Mouse (Mus musculus) left cerebral cortex, postnatal 4 days (tissue): ENCODE results near the gene Lpp. TPM values are rescaled to one million over a fixed set of nuclear protein-coding genes. Genes with fewer than 3 reads are reported as not detected.

ENCODE experiments used
- DNase-seq: peaks from one replicate; pipeline ENCODE4 v3.0.0-alpha.2; 2022
- intact Hi-C: fragments of 180-260 bp; cut with DNase I; formaldehyde crosslinking; loops from one replicate; pipeline ENCODE4 v1.15.1; 2025
- total RNA-seq, 2 experiments: library from RNA; stranded (reverse); gene quantifications; 2 replicates each; pipeline ENCODE4 v1.2.3; 2021

Lpp gene
- total RNA-seq = 10 to 100 TPM; 11.5 to 13.0 TPM

DNA sequence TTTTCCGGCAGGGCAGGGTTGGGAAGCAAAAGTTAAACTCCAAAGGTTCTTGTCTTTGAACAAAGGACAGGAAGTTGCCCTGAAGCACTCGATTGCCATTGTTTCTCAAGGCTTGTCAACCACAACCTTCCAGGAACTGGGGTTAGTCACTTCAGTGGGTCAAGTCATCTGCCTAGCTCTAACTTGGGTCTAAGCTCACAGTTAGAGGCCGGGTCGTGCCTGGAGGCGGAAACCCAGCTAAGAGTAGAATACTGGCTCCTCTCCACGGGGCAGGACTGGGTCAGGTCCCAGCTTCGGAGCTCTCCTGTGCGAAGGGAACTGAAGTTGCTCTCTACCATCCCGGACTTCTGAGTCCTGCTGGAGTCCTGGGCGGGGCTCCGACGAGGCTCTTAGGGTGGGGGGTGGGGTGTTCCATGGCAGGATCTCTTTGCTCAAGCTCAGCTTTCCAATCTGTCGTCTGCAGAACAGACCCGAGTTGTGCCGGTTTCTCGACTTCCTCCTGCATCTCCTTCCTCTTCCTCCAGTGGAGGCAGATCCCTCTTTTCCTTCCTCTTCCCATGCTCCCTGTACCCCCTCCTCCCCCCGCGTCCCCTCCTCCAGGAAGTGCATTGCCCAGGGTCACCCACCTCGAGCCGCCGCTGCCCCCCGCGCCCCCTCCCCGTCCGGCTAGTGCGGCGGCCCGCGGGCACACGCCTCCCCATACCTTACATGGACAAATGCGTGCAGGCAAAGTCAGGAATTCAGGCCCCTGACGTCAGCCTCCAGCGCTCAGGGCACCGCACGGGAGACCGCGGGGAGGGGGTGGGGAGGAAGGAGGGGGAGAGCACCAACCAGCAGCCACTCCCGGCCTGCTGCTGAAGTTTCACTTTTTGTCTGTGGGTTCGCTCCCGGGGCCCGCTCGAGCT lies at the start of gene Lpp:
TSS of gene Lpp (plus strand) at position 857 of the 905 bp plus-strand sequence.
- peak; percentile 64 for DNase-seq
- intact Hi-C loops = no loop called here

DNA sequence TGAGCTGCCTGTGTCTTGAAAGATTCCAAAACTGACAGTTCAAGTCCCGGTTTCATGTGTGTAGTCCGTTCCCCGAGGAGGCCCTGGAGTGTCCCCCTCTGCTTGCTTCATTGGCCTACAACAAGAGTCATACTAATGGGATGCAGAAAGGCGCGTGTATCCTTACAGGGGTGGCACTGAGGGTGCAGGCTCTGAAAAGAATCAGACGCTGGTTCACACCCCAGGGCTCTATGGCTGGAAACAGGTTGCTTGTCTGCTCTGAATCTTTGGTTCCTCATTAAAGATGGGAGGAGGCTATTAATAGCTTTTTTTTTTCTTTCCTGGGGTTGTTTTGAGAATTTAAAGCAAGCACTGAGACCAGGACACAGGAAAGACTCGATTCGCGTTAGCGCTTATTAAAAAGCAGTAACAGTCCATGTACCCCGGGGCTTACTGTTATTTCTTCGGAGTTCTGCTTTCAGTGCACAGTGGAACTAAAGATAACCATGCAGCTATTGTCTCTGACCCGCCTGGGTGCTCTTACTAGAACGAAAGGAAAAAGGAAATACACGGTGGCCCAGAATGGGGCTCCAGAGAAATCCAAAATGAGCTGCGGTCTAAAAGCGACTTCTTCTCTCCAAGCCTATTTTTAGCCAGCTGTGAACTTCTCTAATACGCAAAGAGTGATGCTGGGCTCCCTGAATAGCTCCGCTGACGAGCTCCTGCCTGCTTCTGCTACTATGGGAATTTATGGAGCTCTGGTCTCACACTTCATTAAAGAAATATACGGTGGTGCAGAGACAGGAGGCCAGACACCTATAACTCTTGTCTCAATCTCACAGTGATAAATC lies 45.5 kb upstream of the Lpp start:
- DNase-seq = no peak
- intact Hi-C loops = no loop called here

DNA sequence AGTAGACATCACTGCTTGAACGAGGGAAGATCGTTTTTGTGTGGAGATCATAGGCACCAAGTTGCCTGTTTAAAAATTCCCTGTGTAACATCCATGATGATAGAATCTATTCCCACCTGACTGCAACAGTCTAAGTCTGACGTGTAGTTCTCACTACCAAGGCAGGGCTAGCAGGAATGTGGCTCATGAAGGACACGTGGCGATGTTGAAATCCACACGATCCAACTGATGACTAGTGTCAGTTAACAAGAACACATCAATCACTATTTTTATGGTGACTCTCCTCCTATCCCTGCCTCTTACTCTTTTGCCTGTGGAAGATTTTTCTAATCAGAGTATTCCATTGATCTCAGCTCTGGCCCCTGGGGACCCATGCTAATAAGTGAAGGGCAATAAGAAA lies 43.0 kb upstream of the Lpp start:
- no peak for DNase-seq
- intact Hi-C loops = no loop called here

DNA sequence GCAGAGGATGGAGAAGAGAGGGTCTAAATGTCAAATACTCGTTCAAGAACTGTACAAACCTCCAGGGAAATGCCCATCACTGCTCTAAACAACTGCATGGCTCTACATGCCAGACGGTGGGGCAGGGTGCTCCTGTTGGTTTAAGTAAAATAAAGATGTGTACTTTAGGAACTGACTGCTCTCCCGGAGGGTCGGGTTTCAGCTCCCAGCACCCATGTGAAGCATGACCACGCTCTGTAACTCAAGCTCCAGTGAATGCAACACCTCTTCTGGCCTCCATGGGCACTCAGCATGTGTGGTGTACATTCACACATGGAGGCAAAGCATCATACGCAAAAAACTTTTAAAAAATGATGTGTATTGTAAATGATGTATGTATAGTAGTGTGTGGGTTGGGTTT lies 42.6 kb upstream of the Lpp start:
- intact Hi-C loops = no loop called here
- DNase-seq = no peak

DNA sequence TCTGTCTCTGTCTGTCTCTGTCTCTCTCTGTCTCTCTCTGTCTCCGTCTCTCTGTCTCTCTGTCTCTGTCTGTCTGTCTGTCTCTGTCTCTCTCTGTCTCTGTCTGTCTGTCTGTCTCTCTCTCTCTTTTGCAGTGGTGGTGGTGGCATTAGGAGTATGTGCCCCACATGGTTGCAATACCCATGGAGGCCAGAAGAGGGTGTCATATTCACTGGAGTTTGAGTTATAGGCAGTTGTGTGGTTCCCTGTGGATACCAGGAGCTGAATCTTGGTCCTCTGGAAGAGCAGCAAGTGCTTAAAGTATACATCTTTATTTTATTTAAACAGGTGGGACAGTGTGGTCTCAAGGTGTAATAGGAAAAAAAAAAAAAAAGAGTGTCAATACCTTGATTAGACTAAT lies 41.5 kb upstream of the Lpp start:
- no peak for DNase-seq
- intact Hi-C loops = no loop called here

DNA sequence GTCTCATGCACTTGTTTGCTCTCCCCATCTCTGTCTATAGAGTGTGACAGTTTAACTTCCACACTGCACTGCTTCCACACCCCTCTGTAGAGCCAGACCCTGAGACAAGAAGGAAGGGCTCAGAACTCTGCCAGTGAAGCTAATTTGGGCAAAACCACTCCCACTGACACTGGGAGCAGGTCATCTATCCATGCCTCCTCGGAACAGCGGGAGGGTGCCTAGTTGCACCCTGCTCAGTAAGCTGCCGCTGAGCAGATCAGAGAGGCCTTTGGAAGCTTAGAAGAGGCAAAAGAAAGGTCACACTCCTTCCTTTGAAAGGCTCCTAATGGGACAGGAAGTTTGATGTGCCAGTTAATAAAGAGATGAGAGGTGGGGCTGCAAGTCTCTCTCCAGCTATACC lies 39.5 kb upstream of the Lpp start:
- intact Hi-C loops = no loop called here
- DNase-seq = no peak

DNA sequence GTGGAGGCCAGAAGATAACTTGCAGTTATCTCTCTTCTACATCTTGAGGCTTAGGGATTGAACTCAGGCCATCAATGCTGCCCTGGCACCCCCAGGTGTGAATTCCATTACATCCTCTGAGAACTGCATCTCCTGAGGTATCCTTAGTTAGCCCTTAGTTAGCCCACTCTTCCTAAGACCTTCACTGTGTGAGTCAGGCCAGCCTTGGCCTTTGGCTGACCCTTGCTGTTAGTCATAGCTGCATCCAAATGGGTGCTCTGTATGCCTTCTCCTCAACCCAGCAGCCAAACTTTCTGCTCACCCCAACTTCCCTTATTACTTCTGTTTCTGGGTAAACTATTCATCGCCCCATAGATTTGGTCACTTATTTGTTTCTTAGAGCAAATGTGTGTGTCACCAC lies 31.6 kb upstream of the Lpp start:
- intact Hi-C loops = no loop called here
- no peak for DNase-seq

DNA sequence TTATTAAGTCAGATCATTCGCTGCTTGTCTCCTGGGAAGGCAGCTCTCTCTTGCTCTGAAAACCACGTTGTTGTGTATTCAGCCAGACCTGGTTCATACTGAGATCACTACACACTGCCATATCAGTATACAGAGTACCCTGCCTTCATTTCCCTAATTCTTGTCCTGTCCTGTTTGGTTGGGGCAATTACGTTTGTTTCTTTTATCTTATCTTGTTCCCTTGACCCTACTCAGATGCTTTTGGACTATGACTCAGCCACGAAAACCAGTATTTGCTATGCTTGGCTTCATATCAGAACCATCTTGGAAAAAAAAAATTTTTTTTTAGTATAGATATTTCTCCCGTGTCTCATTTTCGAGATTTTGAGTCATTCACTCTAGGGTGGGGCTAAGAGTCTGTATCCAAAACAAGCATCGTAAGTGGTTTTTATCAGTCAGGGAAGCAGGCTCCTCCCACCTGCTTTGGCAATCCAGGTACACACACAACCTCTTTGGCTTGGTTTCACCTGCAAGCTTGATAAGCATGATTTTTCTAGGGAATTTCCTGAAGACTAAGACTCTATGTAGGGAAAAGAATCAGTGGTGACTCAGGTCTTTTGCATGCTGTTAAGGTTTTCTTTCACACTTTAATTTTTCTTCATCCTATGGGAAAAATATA lies 29.1 kb upstream of the Lpp start:
- intact Hi-C loops = no loop called here
- no peak for DNase-seq

DNA sequence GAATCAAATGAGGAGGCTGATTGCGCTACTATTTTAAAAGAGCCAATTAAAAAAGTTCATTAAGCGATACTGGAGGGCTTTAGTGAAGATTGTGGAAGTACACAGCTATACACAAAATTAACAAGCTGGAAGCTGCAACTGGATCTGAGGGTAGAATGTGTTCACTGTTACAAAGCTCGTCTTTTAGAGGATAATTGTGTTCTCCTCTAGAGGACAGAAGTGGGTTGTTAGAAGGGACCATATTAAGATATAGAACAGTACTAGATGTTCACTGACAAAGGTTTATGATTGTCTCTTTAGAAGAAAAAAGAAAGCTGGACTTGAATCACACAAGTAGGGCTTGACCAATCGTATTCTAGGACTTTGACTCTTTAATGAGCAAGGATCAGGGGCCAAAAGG lies 27.4 kb upstream of the Lpp start:
- DNase-seq = no peak
- intact Hi-C loops = no loop called here

DNA sequence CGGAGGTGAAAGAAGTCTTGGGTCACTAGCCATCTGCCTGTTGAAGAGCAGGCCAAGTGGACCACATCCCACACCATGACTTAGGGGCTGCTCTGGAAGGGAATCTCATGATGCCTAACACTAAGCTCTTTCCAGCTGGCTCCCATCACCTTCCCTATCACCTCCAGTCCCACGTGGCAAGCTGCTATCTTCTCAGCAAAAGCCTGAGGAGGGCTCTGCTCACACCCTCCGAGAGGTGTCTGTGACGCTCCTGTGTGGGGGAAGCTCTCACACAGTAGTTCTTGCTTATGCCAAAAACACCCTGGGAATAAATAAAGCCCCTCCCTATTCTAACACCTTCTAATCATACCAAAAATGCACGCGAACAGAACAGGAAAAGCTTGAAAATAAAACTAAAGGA lies 26.2 kb upstream of the Lpp start:
- no peak for DNase-seq
- intact Hi-C loops = no loop called here

DNA sequence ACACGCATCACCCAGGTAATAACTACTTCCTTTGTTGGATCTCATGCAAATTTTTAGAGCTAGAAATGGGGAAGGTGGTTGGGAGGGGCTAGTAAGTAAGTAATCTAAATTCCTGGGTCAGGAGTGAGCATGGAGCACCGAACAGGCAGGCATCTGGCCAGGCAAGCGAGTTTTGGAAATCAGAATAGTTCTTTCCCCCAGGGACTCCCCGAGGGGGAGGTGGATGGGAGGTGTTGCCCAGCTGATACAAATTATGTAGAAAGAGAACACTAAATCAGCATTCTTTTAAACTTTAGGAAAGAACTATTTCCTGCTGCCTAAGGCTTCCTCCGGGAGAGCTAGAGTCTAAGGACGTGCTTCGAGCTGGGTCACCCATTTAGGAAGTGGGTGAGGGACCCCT lies 25.8 kb upstream of the Lpp start:
- intact Hi-C loops = no loop called here
- DNase-seq = no peak

DNA sequence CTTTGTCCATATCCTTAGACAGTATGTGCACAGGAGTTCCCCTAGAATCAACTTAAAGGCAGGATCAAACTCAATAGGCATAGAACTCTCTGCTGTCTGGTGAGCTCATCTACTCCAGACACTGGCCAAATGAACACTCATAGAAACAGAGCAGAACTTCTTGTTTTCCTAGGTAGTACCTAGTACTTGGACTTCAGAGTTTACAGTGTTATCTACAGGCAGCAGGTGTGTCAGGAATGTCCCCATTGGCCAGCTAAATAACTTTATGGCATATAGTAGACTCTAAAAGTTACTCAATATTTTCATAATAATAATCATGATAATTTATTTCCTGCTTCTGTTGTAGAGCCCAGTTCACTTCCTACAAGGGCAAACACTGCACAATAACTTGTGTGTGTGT lies 16.8 kb upstream of the Lpp start:
- intact Hi-C loops = no loop called here
- DNase-seq = no peak

DNA sequence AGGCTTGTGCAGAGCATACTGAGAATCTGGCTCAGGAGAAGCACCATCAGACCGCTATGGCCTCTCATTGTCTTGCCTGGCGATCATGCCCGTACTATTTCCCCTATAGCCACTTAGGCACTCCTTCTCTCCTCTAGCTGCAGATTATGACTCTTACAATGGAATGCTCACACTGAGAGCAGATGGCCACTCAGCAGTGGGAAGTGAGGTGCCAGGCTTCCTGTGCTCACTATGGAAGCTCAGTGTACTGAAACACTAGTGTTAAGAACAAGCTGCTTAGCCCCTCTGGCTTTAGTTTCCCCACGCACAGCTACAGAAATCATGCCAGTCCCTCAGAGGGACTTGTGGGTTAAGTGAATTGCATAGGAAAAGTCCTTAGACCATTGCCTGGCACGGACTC lies 2.7 kb upstream of the Lpp start:
- DNase-seq = peak; percentile 58
- intact Hi-C loops = no loop called here

DNA sequence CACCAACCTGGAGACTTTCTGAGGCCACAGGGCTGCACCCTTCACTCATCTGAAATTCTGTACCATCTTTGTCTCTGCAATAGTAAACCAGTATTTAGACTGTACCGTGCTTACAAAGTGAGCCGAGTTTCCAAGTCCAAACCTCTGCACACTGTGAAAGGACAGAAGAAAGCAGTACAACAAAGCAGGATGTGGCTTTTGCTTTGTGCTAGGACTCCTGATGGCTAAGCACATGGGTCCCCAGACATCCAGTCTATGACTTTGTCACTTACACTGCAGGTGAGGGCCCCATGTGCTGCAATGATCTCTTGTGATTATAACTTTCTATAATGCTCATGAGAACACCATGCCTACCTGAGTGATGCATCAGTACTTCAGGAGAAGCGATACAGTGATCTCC lies 2.2 kb upstream of the Lpp start:
- intact Hi-C loops = no loop called here
- DNase-seq = no peak

DNA sequence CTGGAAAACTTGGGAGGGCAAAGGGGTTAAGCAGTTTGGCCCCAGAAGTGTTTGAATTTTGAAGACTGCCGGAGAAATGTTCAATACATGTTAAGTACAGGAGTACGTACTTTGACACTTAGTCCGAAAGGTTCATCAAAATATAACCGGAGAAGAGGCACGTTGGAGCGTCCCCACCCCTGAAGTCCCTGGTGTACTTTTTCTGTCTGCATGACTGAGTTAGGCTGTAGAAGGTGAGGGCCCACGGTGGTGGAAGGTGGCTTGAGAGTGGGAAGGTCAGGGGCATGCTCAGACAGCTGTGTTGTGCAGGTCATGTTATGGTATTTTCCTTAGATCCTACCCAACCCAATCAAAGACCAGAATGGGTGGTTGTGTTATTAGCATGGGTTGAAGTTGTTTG lies 1.4 kb upstream of the Lpp start:
- DNase-seq = no peak
- intact Hi-C loops = no loop called here

DNA sequence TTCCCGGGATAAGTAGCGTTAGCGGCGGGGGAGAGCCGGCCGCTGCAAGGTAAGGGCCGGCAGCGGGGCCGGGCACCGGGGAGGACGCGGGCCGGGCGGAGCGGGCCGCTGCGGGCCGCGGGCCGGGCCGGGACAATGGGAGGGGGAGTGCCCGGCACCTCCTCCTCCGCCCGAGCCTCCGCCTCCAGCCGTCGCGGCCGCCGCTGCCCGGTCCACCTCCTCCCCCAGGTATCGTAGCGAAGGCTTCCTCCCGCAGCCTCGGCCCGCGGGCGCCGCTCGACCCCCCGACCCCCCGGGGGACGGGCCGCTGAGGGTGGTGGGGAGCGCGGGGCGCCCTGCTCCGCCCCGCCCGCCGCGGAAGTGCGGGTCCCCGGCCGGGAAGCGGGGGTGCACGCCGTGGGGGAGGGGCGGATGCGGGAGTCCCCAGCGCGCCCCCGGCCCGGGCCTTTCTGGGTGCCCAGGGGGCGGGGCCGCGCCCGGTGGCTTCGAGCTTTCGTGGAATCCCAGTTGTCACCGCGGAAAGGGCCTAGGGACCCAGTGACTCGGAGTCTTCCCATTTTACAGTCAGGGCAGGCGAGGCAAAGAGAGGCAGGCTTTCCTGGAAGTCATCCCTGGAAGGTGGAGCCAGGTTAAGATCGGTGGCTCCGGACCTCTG lies 376 bp downstream of the Lpp start:
- DNase-seq = peak; percentile 41
- intact Hi-C loops = no loop called here

DNA sequence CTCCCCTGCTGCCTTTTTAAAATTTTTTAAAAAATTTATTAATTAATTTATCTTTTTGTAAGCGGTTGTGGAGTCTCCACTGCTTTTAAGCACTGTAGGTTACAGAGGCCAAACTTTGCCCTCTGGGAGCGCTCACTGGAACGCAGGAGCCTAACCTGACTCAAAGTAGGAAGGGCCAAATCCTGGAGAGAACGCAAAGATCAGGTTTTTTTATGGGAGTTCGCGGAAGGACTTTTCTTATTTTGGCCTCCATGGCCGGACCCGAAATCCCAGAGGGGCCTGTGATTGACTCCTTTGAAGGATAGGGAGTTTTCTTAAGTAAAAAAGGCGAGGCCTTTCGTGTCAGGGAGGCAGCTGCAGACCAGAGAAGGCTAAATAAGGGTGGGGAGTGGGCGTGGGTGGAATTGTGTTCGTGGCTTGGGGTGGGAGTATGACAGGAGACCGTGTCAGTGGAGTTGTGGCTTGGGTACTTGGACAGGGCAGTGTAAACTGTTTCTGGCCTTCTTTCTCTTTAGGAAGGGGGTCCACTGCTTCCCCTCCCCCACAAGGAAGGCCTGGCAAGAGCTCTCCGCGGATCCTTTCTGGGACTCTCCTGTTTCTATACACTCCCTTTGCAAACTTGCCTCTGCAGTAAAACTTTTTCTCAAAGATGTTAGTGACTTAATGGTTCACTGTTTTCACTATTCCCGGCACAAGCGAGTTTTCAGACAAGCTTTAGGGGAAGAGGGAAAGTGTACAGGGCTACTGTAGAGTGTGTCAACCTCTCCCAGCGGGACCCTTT lies 1.1 kb downstream of the Lpp start:
- no peak for DNase-seq
- intact Hi-C loops = no loop called here

DNA sequence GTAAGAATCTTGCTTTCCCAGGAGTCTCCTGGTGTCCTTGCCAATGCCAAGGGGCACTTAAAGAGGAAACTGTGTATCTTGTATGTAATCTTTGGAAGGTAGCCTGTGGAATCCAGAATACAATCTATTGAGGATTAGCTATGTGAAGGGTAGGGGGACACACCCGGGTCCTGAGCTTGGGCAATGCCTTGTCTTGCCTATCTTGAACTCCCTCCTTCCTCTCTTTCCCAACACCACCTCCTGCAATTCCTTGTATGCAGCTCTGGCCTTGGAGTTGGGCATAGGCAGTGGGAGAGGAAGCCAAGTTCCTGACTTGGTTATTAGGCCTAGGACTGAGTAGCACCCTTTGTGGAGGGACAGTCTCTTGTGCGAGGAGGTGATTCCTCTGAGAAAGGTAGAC lies 1.8 kb downstream of the Lpp start:
- intact Hi-C loops = no loop called here
- no peak for DNase-seq

DNA sequence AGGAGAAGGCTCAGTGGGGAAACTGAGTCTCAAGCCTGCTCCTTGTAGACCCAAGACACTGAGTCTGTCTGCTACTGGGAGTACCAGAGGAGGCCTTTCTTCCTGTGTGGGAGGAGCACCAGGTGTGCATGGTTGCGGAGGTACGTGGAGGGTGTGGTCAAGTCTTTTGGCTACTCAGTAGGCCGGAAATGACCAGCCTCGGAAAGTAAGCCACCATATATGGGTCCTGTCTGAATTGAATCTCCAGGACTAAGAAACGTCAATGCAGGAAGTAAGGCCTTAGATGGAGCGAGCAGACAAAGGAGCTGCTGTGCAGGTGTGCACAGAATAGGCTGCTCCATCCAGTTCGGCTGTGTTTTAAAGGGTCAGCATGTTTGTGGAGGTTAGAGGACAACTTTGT lies 3.2 kb downstream of the Lpp start:
- intact Hi-C loops = no loop called here
- no peak for DNase-seq

DNA sequence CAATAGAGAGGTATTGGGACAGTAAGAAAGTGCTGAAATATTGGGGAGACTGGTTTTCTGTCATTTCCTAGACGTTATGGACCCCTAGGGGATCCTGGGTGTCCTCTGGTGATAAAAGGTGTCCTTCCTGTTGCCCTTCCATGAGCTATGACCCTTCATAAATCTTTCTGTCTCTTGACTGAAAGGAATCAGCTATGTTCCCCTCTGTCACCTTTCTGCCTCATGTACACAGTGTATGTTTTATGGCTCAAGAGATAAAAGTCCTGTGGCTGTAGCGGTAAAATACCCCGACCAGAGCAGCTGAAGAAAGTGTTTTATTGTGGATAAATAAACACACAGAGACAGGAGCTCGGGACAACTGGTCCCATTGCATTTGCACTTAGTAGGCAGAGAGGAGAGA lies 5.2 kb downstream of the Lpp start:
- intact Hi-C loops = no loop called here
- no peak for DNase-seq
